Mouse (Mus musculus) heart, embryonic 12.5 days (tissue): ENCODE results near the gene Zfp949. TPM values are rescaled to one million over a fixed set of nuclear protein-coding genes. Genes with fewer than 3 reads are reported as not detected.
"Not testable (repeated sequence)": the region's sequence is repeated elsewhere in the genome, so short reads cannot be mapped to it uniquely, and the experiment has no call there.

Experiments
- ATAC-seq: fragments of 200-750 bp; cut with Nextera tagmentation; 2 replicates; pipeline ENCODE4 v1.8.0; 2017; ENCODE audit warnings: moderate TSS enrichment, moderate library complexity; ENCODE audit not compliant: insufficient number of reproducible peaks, low FRiP score
- H3K27ac ChIP-seq: fragments of 300-500 bp; sonication (generic); 2 replicates; pipeline ENCODE4 v1.5.1; 2016; ENCODE audit warnings: mild to moderate bottlenecking, moderate library complexity; ENCODE audit not compliant: poor library complexity, severe bottlenecking
- H3K27me3 ChIP-seq: fragments of 300-500 bp; sonication (generic); replicated peaks from 2 replicates; pipeline ENCODE4 v1.6.1; 2016; ENCODE audit warnings: mild to moderate bottlenecking, moderate library complexity
- H3K36me3 ChIP-seq: fragments of 300-500 bp; sonication (generic); 2 replicates; pipeline ENCODE4 v1.6.1; 2016; ENCODE audit warnings: mild to moderate bottlenecking, moderate library complexity
- H3K4me1 ChIP-seq: fragments of 300-500 bp; sonication (generic); replicated peaks from 2 replicates; pipeline ENCODE4 v1.6.1; 2016; ENCODE audit warnings: mild to moderate bottlenecking
- H3K4me2 ChIP-seq: fragments of 300-500 bp; sonication (generic); 2 replicates; pipeline ENCODE4 v1.6.1; 2016; ENCODE audit warnings: mild to moderate bottlenecking, moderate library complexity
- H3K4me3 ChIP-seq: fragments of 300-500 bp; sonication (generic); 2 replicates; pipeline ENCODE4 v1.5.1; 2016; ENCODE audit warnings: mild to moderate bottlenecking
- H3K9ac ChIP-seq: fragments of 300-500 bp; sonication (generic); 2 replicates; pipeline ENCODE4 v1.6.1; 2016; ENCODE audit warnings: mild to moderate bottlenecking, moderate library complexity
- H3K9me3 ChIP-seq: fragments of 300-500 bp; sonication (generic); replicated peaks from 2 replicates; pipeline ENCODE4 v1.6.1; 2016; ENCODE audit warnings: mild to moderate bottlenecking, moderate library complexity
- WGBS: fragments of 180-500 bp; shearing (Covaris S2); methylation state at CpG from one replicate; pipeline ENCODE4 v1.1.7; 2016; 5-methylcytosine and 5-hydroxymethylcytosine counted together
- polyA plus RNA-seq: library from polyadenylated mRNA; unstranded; fragments of >200 nt; fragmentation: Nextera tagmentation; extraction: Ambion mirVana; gene quantifications from 2 replicates; pipeline ENCODE4 v1.2.1, GENCODE M21; 2016

Gene Zfp949
- polyA plus RNA-seq, 1 experiment from 2014 or later = 6.9 TPM

DNA sequence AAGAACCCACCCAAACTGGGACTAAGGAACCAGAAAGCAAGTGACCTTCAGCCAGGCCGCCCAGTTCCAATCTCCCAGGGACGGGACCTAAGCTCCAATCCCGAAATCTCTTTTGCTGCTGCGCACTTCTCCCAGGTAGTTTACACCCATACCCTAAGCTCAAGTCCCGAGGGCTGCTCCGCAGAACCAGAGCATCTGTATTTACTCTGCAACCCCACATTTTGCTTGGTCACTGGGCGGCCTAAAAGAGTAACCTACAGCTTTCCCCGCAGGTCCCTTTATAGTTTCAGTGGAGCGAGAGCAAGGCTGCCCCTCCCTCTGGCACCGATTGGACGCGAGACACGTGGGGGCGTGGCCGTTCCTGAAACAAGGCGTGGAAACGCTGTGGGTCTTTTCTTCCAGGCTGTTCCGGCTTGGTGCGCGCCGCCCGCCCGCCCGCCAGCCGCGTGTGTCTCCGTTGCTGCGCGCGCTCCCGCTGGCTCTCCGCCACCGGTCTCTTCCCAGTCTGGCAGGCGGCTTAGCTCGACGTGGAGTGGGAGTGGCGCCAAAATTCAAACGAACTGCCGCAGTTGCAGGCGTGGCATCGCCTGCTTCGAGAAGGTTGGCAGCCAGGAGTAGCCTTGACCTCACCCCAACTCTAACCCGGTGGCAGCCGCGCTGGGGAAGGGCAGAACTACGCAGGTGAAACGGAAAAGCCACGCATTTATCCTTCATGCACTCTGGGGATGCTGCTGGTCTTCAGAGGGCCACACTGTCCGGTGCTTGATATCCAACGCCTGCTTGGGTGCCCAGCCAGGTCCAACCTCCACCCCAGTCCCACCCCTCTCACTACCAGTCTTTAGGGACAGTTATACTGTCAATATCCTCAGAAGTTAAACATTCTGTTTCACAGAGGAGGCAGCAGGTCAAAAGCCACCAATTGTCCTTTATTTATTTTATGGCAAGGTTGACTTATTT lies 51.7 kb downstream of the Zfp949 start:
- peak; percentile 98 for ATAC-seq
- H3K4me1 ChIP-seq, H3K27me3 ChIP-seq, H3K36me3 ChIP-seq, H3K9me3 ChIP-seq: not testable (repeated sequence)
- H3K9ac ChIP-seq = peak overlapping the region; percentile 60; the same call in 1 of the 2 replicates
- WGBS = 1% methylated on average over 48 of the region's 50 CpGs
- H3K4me3 ChIP-seq = peak overlapping the region; percentile 49
- peak overlapping the region; percentile 72 for H3K4me2 ChIP-seq
- H3K27ac ChIP-seq = 0 out of 2 replicates have a peak overlapping the region, but pooled peaks have one; percentile 54

Other genes starting within 250 kb of the Zfp949 start
- 5.4 and 5.8 TPM in 2 replicates for gene Nt5e, start 220.8 kb upstream of the Zfp949 start, polyA plus RNA-seq
- 32.2 and 33.5 TPM in 2 replicates for gene Snx14, start 109.1 kb upstream of the Zfp949 start, polyA plus RNA-seq
- gene Gm20537, start 91.4 kb upstream of the Zfp949 start, polyA plus RNA-seq = 0.98 TPM in 1 of 2 replicates, not detected in the other
- gene Syncrip, start 65.4 kb upstream of the Zfp949 start, polyA plus RNA-seq = 67.7 and 74.2 TPM in 2 replicates
- 0.21 and 0.45 TPM in 2 replicates for gene Trim43a, start 32.9 kb downstream of the Zfp949 start, polyA plus RNA-seq
- gene Mthfsl, start 172.3 kb downstream of the Zfp949 start, polyA plus RNA-seq = 25.7 and 27.6 TPM in 2 replicates
- 0.23 TPM in 1 of 2 replicates, not detected in the other for gene Bcl2a1d, start 183.9 kb downstream of the Zfp949 start, polyA plus RNA-seq